Mouse (Mus musculus) ZHBTc4 (cell line): ENCODE data around the gene Kif2b.
A peak's percentile ranks its signal among the peaks of the same experiment; 100 is the strongest.

Experiments
- DNase-seq: peaks from one replicate; pipeline ENCODE4 v3.0.0-alpha.2; 2011; ENCODE audit warnings: low read depth, low spot score

Kif2b gene

DNA sequence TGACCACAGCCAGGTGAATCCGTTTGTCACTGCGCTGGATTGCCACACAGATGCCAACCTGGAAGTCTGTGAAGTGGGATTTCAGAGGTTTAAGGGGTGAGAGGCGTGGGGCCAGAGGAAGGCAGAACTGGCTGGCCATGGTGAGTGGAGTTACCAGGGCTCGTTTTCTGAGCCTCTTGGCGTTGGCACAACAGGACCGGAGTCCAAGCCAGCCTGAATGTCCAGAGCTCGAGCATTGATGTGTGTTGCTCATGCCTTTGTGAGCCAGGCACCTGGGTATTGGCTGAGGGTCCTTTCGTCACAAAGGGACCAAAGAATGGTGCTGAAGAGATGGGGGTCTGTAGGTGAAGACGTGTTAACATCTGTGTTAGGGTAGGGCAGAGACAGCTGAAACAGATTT lies at the start of gene Kif2b:
TSS of gene Kif2b (minus strand) at position 242 of the 400 bp plus-strand sequence.
- peak; percentile 17 for DNase-seq

DNA sequence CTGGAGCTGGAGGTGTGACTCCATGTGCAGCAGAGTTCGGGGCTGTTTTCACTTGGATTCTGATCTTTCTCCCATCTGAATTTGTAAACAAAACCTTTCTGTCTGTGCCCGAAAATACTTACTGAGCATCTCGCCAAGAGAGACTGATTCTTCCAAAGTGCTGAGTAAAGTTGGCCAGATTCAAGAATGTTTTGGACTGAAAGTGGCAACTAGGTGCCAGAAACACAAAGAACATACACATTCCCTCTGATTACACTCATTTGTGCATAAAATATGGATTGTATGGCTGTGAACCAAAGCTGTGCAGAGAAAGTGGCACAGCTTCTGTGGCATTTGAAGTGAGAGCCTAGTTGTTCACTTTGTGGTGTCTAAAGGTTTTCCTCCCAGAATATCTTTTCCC lies 15.7 kb upstream of the Kif2b start:
- DNase-seq = no peak

DNA sequence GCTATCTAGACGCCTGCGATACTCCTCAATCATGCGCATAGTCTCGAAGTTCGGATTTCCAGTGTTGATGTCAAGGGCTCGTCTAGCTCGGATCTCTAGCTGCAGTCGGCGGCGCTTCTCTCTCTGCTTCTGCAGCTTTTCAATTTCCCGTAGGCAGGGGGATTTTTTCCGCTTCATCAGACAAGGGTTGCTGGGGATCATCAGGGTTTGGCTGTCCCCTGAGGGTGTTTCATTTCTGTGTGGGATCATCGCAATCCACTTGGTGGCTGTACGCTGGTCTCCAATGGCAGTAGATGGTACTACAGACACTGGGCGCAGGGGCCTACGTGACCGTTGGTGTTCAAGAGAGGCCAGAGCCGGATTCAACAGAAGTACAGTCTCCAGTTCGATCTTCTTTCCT lies 502 bp downstream of the Kif2b start:
- peak; percentile 22 for DNase-seq

DNA sequence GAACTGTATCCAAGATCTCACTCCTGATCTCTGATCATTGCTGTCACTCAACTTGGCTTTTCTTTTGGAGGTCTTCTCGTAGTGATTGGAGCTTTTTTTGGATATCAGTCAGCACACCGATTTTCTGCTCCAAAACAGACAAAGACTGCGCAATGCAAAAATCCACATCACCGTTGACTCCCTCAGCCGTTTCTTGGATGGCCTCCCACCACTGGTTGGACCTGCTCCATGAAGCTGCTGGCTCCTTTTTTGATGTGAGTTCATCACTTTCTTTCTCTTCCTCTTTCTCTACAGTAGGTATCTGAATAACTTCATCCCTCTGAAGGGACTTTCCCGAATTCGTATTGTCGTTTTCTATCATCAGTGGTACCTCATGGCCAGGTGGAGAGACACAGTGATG lies 2.0 kb downstream of the Kif2b start:
- DNase-seq = no peak

DNA sequence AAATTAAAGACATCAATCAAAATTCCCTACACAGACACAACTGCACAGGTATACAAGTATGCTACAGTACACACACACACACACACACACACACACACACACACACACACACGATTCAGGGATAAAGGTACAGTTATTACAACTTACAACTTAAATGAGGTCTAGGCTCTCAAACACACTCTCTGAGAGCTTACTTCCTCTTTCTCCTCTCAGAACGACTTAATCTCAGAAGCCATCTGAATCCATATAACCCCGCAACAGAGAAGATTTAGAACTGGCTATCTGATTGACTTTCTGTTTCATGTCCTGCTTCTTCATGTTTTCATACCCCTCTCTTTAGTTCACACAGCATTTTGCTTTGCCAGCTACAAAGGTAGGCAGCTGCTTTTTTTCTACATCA lies 2.9 kb downstream of the Kif2b start:
- no peak for DNase-seq

DNA sequence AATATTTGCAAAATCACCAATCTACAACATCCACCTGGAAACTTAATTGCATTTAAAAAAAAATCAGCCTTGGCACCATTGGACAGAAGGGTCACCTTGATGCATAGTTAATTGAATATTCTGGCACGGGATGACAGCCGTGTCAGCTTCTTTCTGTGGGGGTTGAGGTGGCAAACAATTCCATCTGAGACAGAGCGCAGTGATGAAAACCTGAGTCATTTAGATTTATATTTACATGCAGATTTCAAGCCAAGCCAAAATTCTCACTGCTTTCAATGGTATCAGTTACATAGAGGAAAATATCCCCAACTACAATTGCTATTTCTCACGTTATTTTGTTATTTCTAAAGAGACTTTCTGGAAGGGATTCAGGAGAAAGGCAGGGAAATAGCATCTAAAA lies 46.6 kb downstream of the Kif2b start:
- no peak for DNase-seq
